Mouse (Mus musculus): ENCODE results near the gene Ell2.

Ell2 gene

DNA sequence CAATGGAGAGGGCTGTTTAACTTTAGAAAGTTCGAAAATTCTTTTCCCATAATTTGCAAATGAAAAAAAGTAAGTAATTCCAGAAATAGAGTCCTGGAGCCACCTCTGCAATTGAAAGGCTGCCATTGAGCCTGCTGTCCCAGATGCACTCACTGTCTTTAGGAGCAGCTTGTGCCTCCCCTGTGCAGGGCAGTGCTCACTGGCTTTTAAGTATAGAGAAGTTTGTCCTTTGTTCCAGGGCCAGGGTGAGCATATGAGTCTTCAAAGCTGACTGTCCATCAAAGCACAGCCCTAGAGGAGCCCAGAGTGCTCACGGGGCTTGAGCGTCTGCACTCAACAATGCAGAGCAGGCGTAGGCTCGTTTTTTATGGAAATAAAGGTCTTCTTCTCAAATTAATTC is 59.7 kb downstream of the Ell2 start:
- DNase-seq (ENCODE audit: low spot score in 2 of 2): peak in 1 of 2 experiments; percentile 64

GRCm38 (mm10) chr13:75766967-75767366 is 60.4 kb downstream of the Ell2 start:
- DNase-seq (ENCODE audit: low spot score in 2 of 2): no peak

- no peak for DNase-seq (ENCODE audit: low spot score in 2 of 2)
These were observed 64.2 kb downstream of the Ell2 start for GRCm38 (mm10) chr13:75770744-75771143.

- DNase-seq (ENCODE audit: low spot score in 2 of 2): no peak
These were observed 64.8 kb downstream of the Ell2 start for GRCm38 (mm10) chr13:75771404-75771803.

DNA sequence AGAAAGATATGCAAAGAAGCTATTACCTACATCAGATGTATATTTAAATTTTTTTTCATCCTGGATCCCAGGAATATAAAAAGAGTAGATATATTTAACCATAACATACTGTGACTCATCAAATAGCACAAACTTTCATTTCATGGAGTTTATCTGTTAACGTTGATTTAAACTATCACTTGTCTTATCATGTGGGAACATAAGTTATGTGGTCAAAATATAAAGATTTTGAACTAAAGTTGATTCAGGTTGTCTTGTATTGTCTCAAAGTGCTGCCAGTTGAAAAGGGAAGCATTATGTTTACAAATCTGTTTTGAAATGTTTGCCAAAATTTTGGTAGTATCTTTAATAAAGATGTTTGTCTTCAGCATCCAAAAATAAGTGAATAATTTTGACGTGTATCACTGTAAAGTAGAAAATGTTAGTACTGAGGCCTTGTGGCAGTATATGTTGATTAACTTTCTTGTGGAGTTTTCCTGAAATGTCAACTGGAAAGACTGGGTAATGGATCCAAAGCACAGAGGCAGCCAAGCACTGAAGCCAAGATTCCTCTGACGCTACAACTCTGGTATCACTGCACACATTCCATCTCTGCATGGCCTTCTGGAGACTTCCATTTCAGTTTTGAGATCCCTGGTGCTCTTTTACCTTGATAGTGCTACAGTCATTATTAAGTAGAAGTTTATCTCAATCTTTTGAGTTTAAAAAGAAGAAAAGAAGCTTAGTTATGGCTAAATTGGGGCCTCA is 65.6 kb downstream of the Ell2 start:
- no peak for DNase-seq (ENCODE audit: low spot score in 2 of 2)

- DNase-seq (ENCODE audit: low spot score in 2 of 2): no peak
These were observed 69.4 kb downstream of the Ell2 start for GRCm38 (mm10) chr13:75775961-75776360.

- no peak for DNase-seq (ENCODE audit: low spot score in 2 of 2)
These were observed 70.1 kb downstream of the Ell2 start for GRCm38 (mm10) chr13:75776692-75777091.

GRCm38 (mm10) chr13:75778156-75778555 is 71.6 kb downstream of the Ell2 start:
- DNase-seq (ENCODE audit: low spot score in 2 of 2): no peak

DNA sequence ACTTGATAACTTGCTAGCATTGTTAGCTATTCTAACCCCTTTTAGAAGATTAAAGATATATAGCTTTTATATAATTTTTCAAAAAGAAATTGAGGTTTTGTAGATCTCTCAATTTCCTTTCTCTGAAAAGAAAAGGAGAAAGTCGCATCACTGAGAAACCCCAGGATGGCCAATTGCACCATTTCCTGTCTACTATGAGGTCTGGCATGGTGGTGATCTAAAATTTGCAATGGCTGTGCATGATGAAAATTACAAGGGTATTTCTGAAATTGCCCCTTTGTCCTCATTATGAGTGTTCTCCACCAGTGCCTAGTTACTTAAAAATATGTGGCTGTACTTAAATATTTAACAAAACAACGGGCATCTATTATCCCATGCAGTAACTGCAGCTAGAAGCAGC is 72.6 kb downstream of the Ell2 start:
- DNase-seq (ENCODE audit: low spot score in 2 of 2): no peak

DNA sequence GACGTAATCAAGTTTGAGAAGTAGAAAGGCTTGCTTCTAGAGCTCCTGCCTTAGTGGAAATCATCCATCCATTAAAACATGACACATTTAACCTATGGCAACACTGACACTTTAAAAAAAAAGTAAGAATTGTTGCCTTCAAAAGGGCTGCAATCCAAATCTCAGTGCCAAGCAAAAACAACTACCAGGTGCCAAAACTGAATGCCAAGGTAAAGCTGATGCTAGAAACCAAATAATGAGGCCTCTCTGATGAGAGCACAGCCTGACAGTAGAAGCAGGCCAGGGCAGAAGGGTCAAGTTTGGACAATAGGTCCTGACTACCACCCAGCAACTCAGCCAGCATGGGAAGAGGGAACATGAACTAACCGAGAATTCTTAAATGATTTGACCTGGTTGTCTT is 73.5 kb downstream of the Ell2 start:
- DNase-seq (ENCODE audit: low spot score in 2 of 2): no peak

DNA sequence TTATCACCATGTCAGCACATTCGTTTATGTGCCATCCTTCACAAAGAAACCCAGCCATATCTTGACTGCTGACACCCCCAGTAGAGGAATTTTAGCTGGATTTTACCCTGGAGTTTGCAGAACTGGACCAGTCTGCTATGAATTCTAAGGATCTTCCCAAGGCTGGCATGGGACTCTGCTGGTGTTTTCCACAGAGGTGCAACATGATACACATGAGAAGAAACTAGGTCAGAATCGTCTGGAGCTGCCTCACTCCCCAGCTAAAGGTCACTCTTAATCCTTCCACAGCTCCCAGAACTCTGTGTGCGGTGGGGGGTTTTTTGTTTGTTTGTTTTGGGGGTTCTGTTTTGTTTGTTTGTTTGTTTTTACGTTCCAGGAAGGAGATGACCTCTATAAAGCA is 79.2 kb downstream of the Ell2 start:
- no peak for DNase-seq (ENCODE audit: low spot score in 2 of 2)

DNA sequence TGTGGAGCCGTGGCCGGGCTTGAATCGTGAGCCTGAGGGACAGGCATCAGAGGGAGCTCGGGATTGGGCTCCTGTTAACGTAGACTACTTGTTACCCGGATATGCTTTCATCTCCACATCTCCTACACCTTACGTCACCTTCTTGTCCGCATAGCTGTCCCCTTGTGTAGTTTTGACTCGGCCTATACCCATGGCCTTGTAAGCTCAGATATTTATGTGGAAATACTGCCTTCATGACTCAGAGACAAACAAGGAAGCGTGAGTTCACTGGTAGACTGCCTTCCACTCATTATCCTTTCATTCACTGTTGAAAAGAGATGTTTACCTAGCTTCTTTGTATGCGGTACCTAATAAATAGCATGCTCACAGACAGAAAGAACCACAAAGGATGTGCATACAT is 79.7 kb downstream of the Ell2 start:
- no peak for DNase-seq (ENCODE audit: low spot score in 2 of 2)

- DNase-seq (ENCODE audit: low spot score in 2 of 2): no peak
These were observed 80.8 kb downstream of the Ell2 start for GRCm38 (mm10) chr13:75787364-75787763.

DNA sequence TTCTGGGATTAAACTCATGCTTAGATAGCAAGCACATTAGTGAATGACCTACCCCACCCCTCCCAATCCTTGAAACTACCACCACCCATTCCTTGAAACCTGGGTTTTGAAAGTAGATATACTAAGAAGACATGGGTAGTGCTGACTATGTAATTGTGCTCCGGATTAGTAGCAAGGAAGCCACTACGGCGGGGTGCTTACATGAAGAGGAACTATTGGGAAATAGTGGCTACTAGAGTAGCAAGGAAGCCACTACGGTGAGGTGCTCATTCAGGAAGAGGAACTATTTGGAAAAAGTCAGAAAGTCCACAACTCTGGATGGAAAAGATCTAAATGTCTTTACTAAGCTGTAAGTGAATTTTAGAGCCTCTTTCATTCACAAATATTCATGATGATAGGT is 81.6 kb downstream of the Ell2 start:
- DNase-seq (ENCODE audit: low spot score in 2 of 2): no peak

- DNase-seq (ENCODE audit: low spot score in 2 of 2): no peak
These were observed 82.7 kb downstream of the Ell2 start for GRCm38 (mm10) chr13:75789061-75789834.

GRCm38 (mm10) chr13:75790550-75791205 is 84.1 kb downstream of the Ell2 start:
- DNase-seq (ENCODE audit: low spot score in 2 of 2): no peak

GRCm38 (mm10) chr13:75793863-75794629 is 87.5 kb downstream of the Ell2 start:
- DNase-seq (ENCODE audit: low spot score in 2 of 2): no peak

- peak; percentile 94 to 98 for DNase-seq (ENCODE audit: low spot score in 2 of 2)
These were observed 91.0 kb downstream of the Ell2 start for GRCm38 (mm10) chr13:75797369-75798141.

- DNase-seq (ENCODE audit: low spot score in 2 of 2): no peak
These were observed 92.1 kb downstream of the Ell2 start for GRCm38 (mm10) chr13:75798413-75799302.

- no peak for DNase-seq (ENCODE audit: low spot score in 2 of 2)
These were observed 92.9 kb downstream of the Ell2 start for GRCm38 (mm10) chr13:75799421-75799820.

Measured in frontal cortex, postnatal 36 days (tissue).